Mouse (Mus musculus) heart, adult 2 months (tissue): ENCODE results near the gene Tiprl.

ENCODE experiments used
- CTCF ChIP-seq: fragments of 200-600 bp; IDR thresholded peaks from 2 replicates; pipeline ENCODE4 v1.8.1; 2022; ENCODE audit warnings: antibody characterized with exemption, mild to moderate bottlenecking, moderate library complexity
- EP300 ChIP-seq: fragments of 200-500 bp; IDR thresholded peaks from 2 replicates; pipeline ENCODE4 v1.6.1; 2011; ENCODE audit warnings: low read depth, low read length, control low read depth; ENCODE audit not compliant: insufficient read depth
- POLR2A ChIP-seq: fragments of 200-500 bp; IDR thresholded peaks from 2 replicates; pipeline ENCODE4 v1.6.1; 2011; ENCODE audit warnings: mild to moderate bottlenecking, low read depth, low read length, control low read depth; ENCODE audit not compliant: insufficient read depth

- TF ChIP-seq CTCF (no peak), POLR2A (no peak), EP300 (no peak)
Measured at GRCm38 (mm10) chr1:165205591-165205990, 31.2 kb downstream of the Tiprl start.
